Mouse (Mus musculus) forebrain, embryonic 15.5 days (tissue): ENCODE measurements around the gene Ank3. TPM values are rescaled to one million over a fixed set of nuclear protein-coding genes. Genes with fewer than 3 reads are reported as not detected.

Experiments used
- ATAC-seq: fragments of 200-750 bp; cut with Nextera tagmentation; replicated peaks from 2 replicates; pipeline ENCODE4 v1.8.0; 2017; ENCODE audit warnings: mild to moderate bottlenecking, moderate TSS enrichment, moderate library complexity
- H3K27ac ChIP-seq: fragments of 300-500 bp; sonication (generic); replicated peaks from 2 replicates; pipeline ENCODE4 v1.5.1; 2015; ENCODE audit warnings: mild to moderate bottlenecking, inconsistent platforms
- H3K27me3 ChIP-seq: fragments of 300-500 bp; sonication (generic); 2 replicates; pipeline ENCODE4 v1.6.1; 2015; ENCODE audit warnings: inconsistent platforms
- H3K36me3 ChIP-seq: fragments of 300-500 bp; sonication (generic); 2 replicates; pipeline ENCODE4 v1.6.1; 2015; ENCODE audit warnings: mild to moderate bottlenecking, inconsistent platforms
- H3K4me1 ChIP-seq: fragments of 300-500 bp; sonication (generic); 2 replicates; pipeline ENCODE4 v1.6.1; 2015; ENCODE audit warnings: inconsistent platforms
- H3K4me2 ChIP-seq: fragments of 300-500 bp; sonication (generic); replicated peaks from 2 replicates; pipeline ENCODE4 v1.6.1; 2015; ENCODE audit warnings: mild to moderate bottlenecking, inconsistent platforms
- H3K4me3 ChIP-seq: fragments of 300-500 bp; sonication (generic); 2 replicates; pipeline ENCODE4 v1.5.1; 2015; ENCODE audit warnings: mild to moderate bottlenecking, inconsistent platforms
- H3K9ac ChIP-seq: fragments of 300-500 bp; sonication (generic); replicated peaks from 2 replicates; pipeline ENCODE4 v1.6.1; 2015; ENCODE audit warnings: mild to moderate bottlenecking, inconsistent platforms
- H3K9me3 ChIP-seq: fragments of 300-500 bp; sonication (generic); 2 replicates; pipeline ENCODE4 v1.6.1; 2016; ENCODE audit warnings: inconsistent platforms
- WGBS: fragments of 180-500 bp; shearing (Covaris S2); methylation state at CpG from one replicate; pipeline ENCODE4 v1.1.7; 2015; ENCODE audit warnings: mixed read lengths; 5-methylcytosine and 5-hydroxymethylcytosine counted together
- polyA plus RNA-seq: library from polyadenylated mRNA; unstranded; fragments of >200 nt; fragmentation: Nextera tagmentation; extraction: Ambion mirVana; gene quantifications from 2 replicates; pipeline ENCODE4 v1.2.1, GENCODE M21; 2015

The Ank3 gene
- polyA plus RNA-seq, 1 experiment from 2014 or later, result 91.2 TPM

DNA sequence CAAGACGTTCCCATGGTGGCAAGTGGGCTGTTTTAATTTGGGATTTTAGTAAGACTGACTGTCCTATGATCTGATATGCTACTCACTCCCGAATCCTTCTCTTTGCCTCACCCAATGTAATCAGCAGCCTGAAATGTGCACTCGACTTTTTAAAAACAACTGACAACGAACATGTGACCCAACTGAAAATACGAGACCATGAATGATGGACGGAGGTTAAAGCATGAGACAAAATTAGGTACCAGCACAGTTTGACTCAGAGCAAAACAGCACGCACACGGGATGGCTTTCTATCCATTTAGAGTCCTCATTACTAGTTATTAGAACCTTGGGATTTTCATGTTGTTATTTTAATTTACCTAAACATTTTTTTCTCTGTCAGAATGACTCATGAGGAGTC, 171.2 kb downstream of the Ank3 start:
- H3K36me3 ChIP-seq, result no peaks in the 10 kb centered on the region
- 84% methylated on average over 8 of the region's 8 CpGs for WGBS
- H3K9me3 ChIP-seq, result no peaks in the 10 kb centered on the region
- no peak overlapping the region for H3K4me3 ChIP-seq
- H3K4me2 ChIP-seq, result no peak overlapping the region
- no peaks in the 10 kb centered on the region for H3K27me3 ChIP-seq
- no peak overlapping the region for H3K9ac ChIP-seq
- ATAC-seq, result no peak
- H3K4me1 ChIP-seq, result peaks cover 44% of the 10 kb centered on the region
- H3K27ac ChIP-seq, result no peak overlapping the region

DNA sequence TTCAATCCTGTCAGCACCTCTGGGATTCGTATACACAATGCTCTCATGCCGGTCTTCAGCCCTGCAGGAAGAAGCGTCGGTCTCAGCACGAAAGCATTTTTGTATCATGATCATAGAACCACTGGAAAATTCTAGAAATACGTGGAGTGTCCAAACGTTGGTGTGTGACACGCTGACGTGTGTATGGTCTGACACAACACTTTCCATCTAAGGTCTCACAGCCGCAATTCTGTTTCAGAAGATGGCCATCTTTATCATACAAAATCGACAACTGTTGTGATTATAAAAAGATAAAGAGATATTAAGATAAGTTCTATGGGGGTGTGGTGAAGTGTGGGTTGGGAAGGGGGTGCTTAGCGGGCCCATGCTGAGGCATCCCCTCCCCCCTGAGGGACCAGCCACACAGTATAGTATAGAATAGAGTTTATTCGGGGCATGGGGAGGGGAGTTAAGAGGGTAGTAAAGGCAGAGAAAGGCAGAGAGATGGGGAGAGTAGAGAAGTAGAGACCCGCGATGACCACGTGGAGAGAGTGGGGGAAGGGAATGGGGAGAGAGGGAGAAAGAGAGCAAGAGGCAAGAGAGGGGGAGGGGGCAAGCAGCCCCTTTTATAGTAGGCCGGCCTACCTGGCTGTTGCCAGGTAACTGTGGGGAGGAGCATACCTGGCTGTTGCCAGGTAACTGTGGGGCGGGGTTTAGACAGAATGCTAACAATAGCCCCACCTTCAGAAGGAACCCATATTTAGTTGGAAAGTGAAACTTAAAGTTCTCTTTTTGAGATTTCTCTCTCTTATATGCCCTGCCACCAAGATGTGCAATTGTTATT, 172.1 kb downstream of the Ank3 start:
- no peaks in the 10 kb centered on the region for H3K9me3 ChIP-seq
- no peaks in the 10 kb centered on the region for H3K27me3 ChIP-seq
- H3K27ac ChIP-seq, result no peak overlapping the region
- no peak for ATAC-seq
- 42% methylated on average over 18 of the region's 18 CpGs for WGBS
- no peak overlapping the region for H3K9ac ChIP-seq
- no peak overlapping the region for H3K4me3 ChIP-seq
- peaks cover 52% of the 10 kb centered on the region for H3K4me1 ChIP-seq
- H3K36me3 ChIP-seq, result no peaks in the 10 kb centered on the region
- H3K4me2 ChIP-seq, result peak overlapping the region; percentile 47

GRCm38 (mm10) chr10:69571422-69571821, 172.8 kb downstream of the Ank3 start:
- Histone ChIP-seq H3K4me1 (peaks cover 52% of the 10 kb centered on the region), H3K9me3 (no peaks in the 10 kb centered on the region), H3K4me2 (peak overlapping the region; percentile 47), H3K27ac (no peak overlapping the region), H3K36me3 (no peaks in the 10 kb centered on the region), H3K9ac (peak overlapping the region; percentile 24; the same call in 1 of the 2 replicates), H3K27me3 (no peaks in the 10 kb centered on the region), H3K4me3 (peak overlapping the region; percentile 21)
- no peak for ATAC-seq
- 3% methylated on average over 8 of the region's 8 CpGs for WGBS

GRCm38 (mm10) chr10:69571972-69572371, 173.4 kb downstream of the Ank3 start:
- Histone ChIP-seq H3K4me2 (peak overlapping the region; percentile 47), H3K9me3 (no peaks in the 10 kb centered on the region), H3K4me3 (peak overlapping the region; percentile 21), H3K27ac (no peak overlapping the region), H3K27me3 (no peaks in the 10 kb centered on the region), H3K4me1 (peaks cover 56% of the 10 kb centered on the region), H3K36me3 (no peaks in the 10 kb centered on the region), H3K9ac (peak overlapping the region; percentile 24; the same call in 1 of the 2 replicates)
- 1% methylated on average over 9 of the region's 9 CpGs for WGBS
- ATAC-seq, result no peak

DNA sequence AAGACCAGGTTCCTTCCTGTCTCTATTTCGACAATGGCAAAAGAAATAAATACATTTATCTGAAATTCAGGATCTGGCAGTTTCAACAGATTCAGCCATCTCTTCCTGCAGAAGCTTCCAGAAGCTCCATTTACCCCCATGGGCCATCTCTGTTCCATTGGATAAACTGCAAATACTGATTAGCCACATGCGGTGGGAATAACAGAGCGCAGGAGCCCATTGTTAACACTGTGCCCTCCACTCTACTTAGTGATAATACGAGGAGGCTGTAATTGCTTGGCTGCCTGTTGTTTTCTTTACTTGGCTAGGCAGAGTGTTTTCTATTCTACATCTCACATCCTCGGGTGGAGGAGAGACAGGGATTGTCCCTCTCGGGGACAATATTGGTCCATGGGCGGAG, 174.5 kb downstream of the Ank3 start:
- ATAC-seq, result no peak

GRCm38 (mm10) chr10:69573746-69574145, 175.2 kb downstream of the Ank3 start:
- Histone ChIP-seq H3K36me3 (no peaks in the 10 kb centered on the region), H3K4me3 (0 out of 2 replicates have a peak overlapping the region, but pooled peaks have one; percentile 8), H3K9ac (no peak overlapping the region), H3K27me3 (no peaks in the 10 kb centered on the region), H3K9me3 (no peaks in the 10 kb centered on the region), H3K27ac (no peak overlapping the region), H3K4me2 (peak overlapping the region; percentile 33), H3K4me1 (peaks cover 63% of the 10 kb centered on the region)
- no peak for ATAC-seq
- WGBS, result 11% methylated on average over 2 of the region's 3 CpGs

More for the DNA sequence above, 174.5 kb downstream of the Ank3 start:
- H3K9ac ChIP-seq, result no peak overlapping the region
- H3K4me2 ChIP-seq, result no peak overlapping the region
- no peaks in the 10 kb centered on the region for H3K27me3 ChIP-seq
- 20% methylated on average over 7 of the region's 7 CpGs for WGBS
- H3K9me3 ChIP-seq, result no peaks in the 10 kb centered on the region
- peak overlapping the region; percentile 31; the same call in 1 of the 2 replicates for H3K27ac ChIP-seq
- H3K4me1 ChIP-seq, result peaks cover 57% of the 10 kb centered on the region
- no peaks in the 10 kb centered on the region for H3K36me3 ChIP-seq
- H3K4me3 ChIP-seq, result no peak overlapping the region

DNA sequence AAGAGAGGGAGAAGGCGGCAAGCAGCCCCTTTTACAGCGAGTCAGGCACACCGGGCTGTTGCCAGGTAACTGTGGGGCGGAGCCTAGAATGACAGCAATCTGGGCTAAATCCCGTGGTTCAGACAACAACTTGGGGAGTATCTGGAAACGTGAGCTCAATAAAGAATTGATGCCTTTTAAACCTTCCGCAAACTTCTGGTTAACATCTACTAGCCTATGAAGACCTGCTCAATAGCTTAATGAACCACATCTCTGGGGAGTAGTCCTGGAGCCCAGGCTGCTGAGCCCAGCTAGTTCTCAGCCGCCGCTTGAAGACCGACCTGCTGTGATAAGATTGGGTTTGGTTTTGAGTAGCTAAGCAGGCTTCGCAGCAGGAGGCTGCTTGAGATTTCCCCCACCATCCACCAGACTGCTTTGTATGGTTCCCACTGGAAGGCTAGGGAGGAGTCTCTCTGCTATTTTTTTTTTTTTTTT, 175.7 kb downstream of the Ank3 start:
- peak overlapping the region; percentile 8; the same call in 1 of the 2 replicates for H3K4me3 ChIP-seq
- WGBS, result 2% methylated on average over 11 of the region's 11 CpGs
- no peaks in the 10 kb centered on the region for H3K9me3 ChIP-seq
- no peaks in the 10 kb centered on the region for H3K27me3 ChIP-seq
- H3K9ac ChIP-seq, result 0 out of 2 replicates have a peak overlapping the region, but pooled peaks have one; percentile 19
- ATAC-seq, result peak; percentile 49; the same call in 1 of the 2 replicates
- H3K27ac ChIP-seq, result peak overlapping the region; percentile 54
- H3K4me1 ChIP-seq, result peaks cover 60% of the 10 kb centered on the region
- peak overlapping the region; percentile 33 for H3K4me2 ChIP-seq
- no peaks in the 10 kb centered on the region for H3K36me3 ChIP-seq

GRCm38 (mm10) chr10:69574894-69575293, 176.3 kb downstream of the Ank3 start:
- H3K4me1 ChIP-seq, result peaks cover 60% of the 10 kb centered on the region
- WGBS, result 16% methylated on average over 9 of the region's 9 CpGs
- H3K27me3 ChIP-seq, result no peaks in the 10 kb centered on the region
- peak overlapping the region; percentile 33; the same call in 1 of the 2 replicates for H3K4me2 ChIP-seq
- H3K4me3 ChIP-seq, result no peak overlapping the region
- H3K27ac ChIP-seq, result no peak overlapping the region
- peak; percentile 20 for ATAC-seq
- no peaks in the 10 kb centered on the region for H3K9me3 ChIP-seq
- no peaks in the 10 kb centered on the region for H3K36me3 ChIP-seq
- H3K9ac ChIP-seq, result no peak overlapping the region

DNA sequence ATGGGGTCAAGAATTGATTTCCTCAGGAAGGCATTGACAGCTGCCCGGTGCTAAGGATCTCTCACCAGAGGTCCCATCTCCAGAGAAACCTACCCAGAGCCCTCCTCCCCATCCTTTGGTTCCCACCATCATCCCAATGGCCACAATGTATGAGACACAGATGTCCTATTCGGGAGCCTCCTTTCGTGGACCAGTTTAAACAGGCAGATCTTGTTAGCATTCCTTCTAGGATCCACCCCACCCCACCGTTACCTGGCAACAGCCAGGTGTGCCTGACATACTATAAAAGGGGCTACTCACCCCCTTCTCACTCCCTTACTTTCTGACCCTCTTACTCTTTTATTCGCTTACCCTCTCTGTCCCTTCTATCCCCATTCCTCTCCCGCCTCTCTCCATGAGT, 176.9 kb downstream of the Ank3 start:
- ATAC-seq, result no peak
- WGBS, result 72% methylated on average over 6 of the region's 6 CpGs
- Histone ChIP-seq H3K36me3 (no peaks in the 10 kb centered on the region), H3K27ac (no peak overlapping the region), H3K9ac (no peak overlapping the region), H3K4me2 (no peak overlapping the region), H3K27me3 (no peaks in the 10 kb centered on the region), H3K4me1 (peaks cover 60% of the 10 kb centered on the region), H3K4me3 (no peak overlapping the region), H3K9me3 (no peaks in the 10 kb centered on the region)

DNA sequence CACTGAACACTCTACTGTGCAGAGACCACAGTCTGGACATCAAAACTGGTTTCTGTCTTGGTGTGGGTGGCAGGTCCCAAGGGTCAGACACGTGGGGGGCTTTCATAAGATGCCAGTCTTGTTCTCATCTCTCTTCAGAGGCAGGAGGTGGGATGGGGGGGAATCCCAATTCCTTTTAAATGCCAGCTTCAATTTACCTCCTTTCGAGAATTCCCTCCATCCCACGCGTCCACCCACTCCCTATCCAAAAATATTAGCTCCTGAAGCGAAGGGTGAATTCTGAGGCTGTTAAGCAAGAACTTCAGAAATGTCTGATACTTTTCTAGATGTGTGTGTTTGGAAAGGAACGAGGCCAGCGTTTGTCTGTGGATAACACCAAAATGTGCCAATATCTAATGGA, 177.7 kb downstream of the Ank3 start:
- H3K4me3 ChIP-seq, result no peak overlapping the region
- H3K27ac ChIP-seq, result no peak overlapping the region
- peaks cover 53% of the 10 kb centered on the region for H3K4me1 ChIP-seq
- no peaks in the 10 kb centered on the region for H3K9me3 ChIP-seq
- H3K27me3 ChIP-seq, result no peaks in the 10 kb centered on the region
- H3K4me2 ChIP-seq, result no peak overlapping the region
- H3K36me3 ChIP-seq, result no peaks in the 10 kb centered on the region
- WGBS, result 87% methylated on average over 7 of the region's 7 CpGs
- ATAC-seq, result no peak
- no peak overlapping the region for H3K9ac ChIP-seq

DNA sequence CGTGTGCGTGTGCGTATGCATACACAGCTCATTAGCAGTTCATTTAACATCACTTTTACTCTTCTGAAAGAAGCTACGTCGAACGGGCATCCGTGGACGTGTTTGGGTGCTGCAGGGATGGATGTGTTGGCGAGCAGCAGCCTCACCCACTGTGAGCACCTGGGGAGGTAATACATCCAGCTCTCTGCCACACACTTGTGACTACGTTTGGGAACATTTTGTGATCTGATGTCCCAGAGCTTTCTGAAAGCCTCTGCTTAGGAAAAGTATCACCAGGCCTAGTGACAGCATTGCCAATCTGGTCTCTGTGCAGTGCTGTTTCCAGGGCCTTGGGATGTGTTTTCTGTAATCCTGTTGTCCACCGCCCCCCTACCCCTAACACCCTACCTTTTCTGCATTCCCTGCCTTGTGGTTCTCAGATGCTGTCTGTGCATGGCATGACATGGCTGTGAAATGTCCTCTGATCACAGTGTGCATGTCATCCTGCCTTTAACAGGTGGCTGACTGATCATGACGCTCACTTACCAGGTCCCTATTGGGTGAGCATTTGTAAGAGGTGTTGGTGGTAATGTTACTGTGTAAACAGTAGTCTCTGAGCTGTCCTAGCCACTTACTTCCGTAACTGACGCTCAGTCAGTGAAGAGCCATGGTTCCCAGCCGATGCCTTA, 178.6 kb downstream of the Ank3 start:
- ATAC-seq, result no peak
- H3K4me3 ChIP-seq, result no peak overlapping the region
- H3K4me1 ChIP-seq, result peaks cover 44% of the 10 kb centered on the region
- WGBS, result 67% methylated on average over 15 of the region's 15 CpGs
- H3K27me3 ChIP-seq, result no peaks in the 10 kb centered on the region
- H3K36me3 ChIP-seq, result no peaks in the 10 kb centered on the region
- H3K9ac ChIP-seq, result no peak overlapping the region
- H3K4me2 ChIP-seq, result no peak overlapping the region
- no peak overlapping the region for H3K27ac ChIP-seq
- no peaks in the 10 kb centered on the region for H3K9me3 ChIP-seq

GRCm38 (mm10) chr10:69577729-69578061, 179.1 kb downstream of the Ank3 start:
- Histone ChIP-seq H3K9me3 (no peaks in the 10 kb centered on the region), H3K4me3 (no peak overlapping the region), H3K4me1 (peaks cover 39% of the 10 kb centered on the region), H3K9ac (no peak overlapping the region), H3K36me3 (no peaks in the 10 kb centered on the region), H3K4me2 (no peak overlapping the region), H3K27ac (no peak overlapping the region), H3K27me3 (no peaks in the 10 kb centered on the region)
- 87% methylated on average over 7 of the region's 7 CpGs for WGBS
- ATAC-seq, result no peak
